Mouse (Mus musculus) adrenal gland, adult (tissue): ENCODE data around the gene Cul9.
"Not testable (repeated sequence)": the region's sequence is repeated elsewhere in the genome, so short reads cannot be mapped to it uniquely, and the experiment has no call there.

Source experiments
- DNase-seq, 2 experiments: peaks; one replicate each; pipeline ENCODE4 v3.0.0; 2022 to 2023; ENCODE audit warnings: low spot score in 1 of 2; ENCODE audit not compliant: inconsistent age in 2 of 2

Cul9 gene

GRCm38 (mm10) chr17:46505617-46506016 is 40.6 kb downstream of the Cul9 start:
- DNase-seq = peak in 1 of 2 experiments; percentile 37

GRCm38 (mm10) chr17:46503847-46504638 is 42.1 kb downstream of the Cul9 start:
- no peak for DNase-seq

GRCm38 (mm10) chr17:46502775-46503174 is 43.4 kb downstream of the Cul9 start:
- DNase-seq = no peak

- DNase-seq = no peak
Measured at GRCm38 (mm10) chr17:46497956-46498355, 48.2 kb downstream of the Cul9 start.

- DNase-seq = peak; percentile 86 to 94
Measured at GRCm38 (mm10) chr17:46496623-46497434, 49.4 kb downstream of the Cul9 start, which contains the start of gene Dnph1. TSS of gene Dnph1 (plus strand) at chr17:46496711.

- not testable (repeated sequence) for DNase-seq
Measured at GRCm38 (mm10) chr17:46496081-46496480, 50.1 kb downstream of the Cul9 start.

- no peak for DNase-seq
Measured at GRCm38 (mm10) chr17:46495486-46495885, 50.7 kb downstream of the Cul9 start.

- DNase-seq = no peak
Measured at GRCm38 (mm10) chr17:46487431-46487830, 58.8 kb downstream of the Cul9 start, which contains the start of gene Ttbk1. TSS of gene Ttbk1 (minus strand) at chr17:46487675.

- no peak for DNase-seq
Measured at GRCm38 (mm10) chr17:46486995-46487394, 59.2 kb downstream of the Cul9 start.

- DNase-seq = no peak
Measured at GRCm38 (mm10) chr17:46484461-46484875, 61.7 kb downstream of the Cul9 start.

- DNase-seq = peak; percentile 35 to 55
Measured at GRCm38 (mm10) chr17:46484021-46484431, 62.2 kb downstream of the Cul9 start.

- DNase-seq = peak; percentile 32 to 67
Measured at GRCm38 (mm10) chr17:46483561-46484001, 62.6 kb downstream of the Cul9 start.

- DNase-seq = no peak
Measured at GRCm38 (mm10) chr17:46477286-46477685, 68.9 kb downstream of the Cul9 start.

GRCm38 (mm10) chr17:46476601-46477000 is 69.6 kb downstream of the Cul9 start:
- no peak for DNase-seq

GRCm38 (mm10) chr17:46467830-46468229 is 78.4 kb downstream of the Cul9 start:
- no peak for DNase-seq

- peak in 1 of 2 experiments; percentile 47 for DNase-seq
Measured at GRCm38 (mm10) chr17:46462226-46462625, 84.0 kb downstream of the Cul9 start.

- no peak for DNase-seq
Measured at GRCm38 (mm10) chr17:46461347-46461746, 84.8 kb downstream of the Cul9 start.

- DNase-seq = no peak
Measured at GRCm38 (mm10) chr17:46460673-46461072, 85.5 kb downstream of the Cul9 start.

GRCm38 (mm10) chr17:46458439-46458838 is 87.7 kb downstream of the Cul9 start:
- no peak for DNase-seq

- peak; percentile 52 to 82 for DNase-seq
Measured at GRCm38 (mm10) chr17:46457791-46458190, 88.4 kb downstream of the Cul9 start.

GRCm38 (mm10) chr17:46455110-46455691 is 91.0 kb downstream of the Cul9 start:
- peak in 1 of 2 experiments; percentile 43 for DNase-seq
